Mouse (Mus musculus) heart, embryonic 11.5 days (tissue): ENCODE data around the gene 4930432M17Rik. TPM values are rescaled to one million over a fixed set of nuclear protein-coding genes. Genes with fewer than 3 reads are reported as not detected.
A peak's percentile ranks its signal among the peaks of the same experiment; 100 is the strongest.

ENCODE experiments used
- ATAC-seq: fragments of 200-750 bp; cut with Nextera tagmentation; replicated peaks from 2 replicates; pipeline ENCODE4 v1.8.0; 2017; ENCODE audit warnings: moderate library complexity; ENCODE audit not compliant: insufficient number of reproducible peaks, low FRiP score, low TSS enrichment
- H3K27ac ChIP-seq: fragments of 300-500 bp; sonication (generic); 2 replicates; pipeline ENCODE4 v1.5.1; 2014; ENCODE audit warnings: mild to moderate bottlenecking, low read depth, low read length
- H3K27me3 ChIP-seq: fragments of 300-500 bp; sonication (generic); 2 replicates; pipeline ENCODE4 v1.6.1; 2014; ENCODE audit warnings: mild to moderate bottlenecking, low read length, mixed read lengths; ENCODE audit not compliant: control insufficient read depth, insufficient read depth
- H3K36me3 ChIP-seq: fragments of 300-500 bp; sonication (generic); 2 replicates; pipeline ENCODE4 v1.6.1; 2014; ENCODE audit warnings: mild to moderate bottlenecking, low read length, moderate library complexity, mixed read lengths; ENCODE audit not compliant: control insufficient read depth, insufficient read depth
- H3K4me1 ChIP-seq: fragments of 300-500 bp; sonication (generic); 2 replicates; pipeline ENCODE4 v1.6.1; 2014; ENCODE audit warnings: low read length; ENCODE audit not compliant: control insufficient read depth, insufficient read depth
- H3K4me2 ChIP-seq: fragments of 300-500 bp; sonication (generic); 2 replicates; pipeline ENCODE4 v1.6.1; 2014; ENCODE audit warnings: mild to moderate bottlenecking, moderate library complexity
- H3K4me3 ChIP-seq: fragments of 300-500 bp; sonication (generic); 2 replicates; pipeline ENCODE4 v1.5.1; 2014; ENCODE audit warnings: low read depth, low read length
- H3K9ac ChIP-seq: fragments of 300-500 bp; sonication (generic); 2 replicates; pipeline ENCODE4 v1.6.1; 2014; ENCODE audit warnings: mild to moderate bottlenecking, low read depth, low read length, moderate library complexity
- H3K9me3 ChIP-seq: fragments of 300-500 bp; sonication (generic); replicated peaks from 2 replicates; pipeline ENCODE4 v1.6.1; 2016; ENCODE audit warnings: low read length; ENCODE audit not compliant: control insufficient read depth
- WGBS: fragments of 180-500 bp; shearing (Covaris S2); extraction: QIAGEN DNeasy Blood & Tissue Kit; methylation state at CpG from one replicate; pipeline ENCODE4 v1.1.7; 2014; ENCODE audit not compliant: insufficient replicate concordance; 5-methylcytosine and 5-hydroxymethylcytosine counted together
- polyA plus RNA-seq: library from polyadenylated mRNA; unstranded; fragments of >200 nt; fragmentation: Nextera tagmentation; extraction: Ambion mirVana; gene quantifications from 2 replicates; pipeline ENCODE4 v1.2.1, GENCODE M21; 2014

The 4930432M17Rik gene
- polyA plus RNA-seq, 1 experiment from 2014 or later: not detected

DNA sequence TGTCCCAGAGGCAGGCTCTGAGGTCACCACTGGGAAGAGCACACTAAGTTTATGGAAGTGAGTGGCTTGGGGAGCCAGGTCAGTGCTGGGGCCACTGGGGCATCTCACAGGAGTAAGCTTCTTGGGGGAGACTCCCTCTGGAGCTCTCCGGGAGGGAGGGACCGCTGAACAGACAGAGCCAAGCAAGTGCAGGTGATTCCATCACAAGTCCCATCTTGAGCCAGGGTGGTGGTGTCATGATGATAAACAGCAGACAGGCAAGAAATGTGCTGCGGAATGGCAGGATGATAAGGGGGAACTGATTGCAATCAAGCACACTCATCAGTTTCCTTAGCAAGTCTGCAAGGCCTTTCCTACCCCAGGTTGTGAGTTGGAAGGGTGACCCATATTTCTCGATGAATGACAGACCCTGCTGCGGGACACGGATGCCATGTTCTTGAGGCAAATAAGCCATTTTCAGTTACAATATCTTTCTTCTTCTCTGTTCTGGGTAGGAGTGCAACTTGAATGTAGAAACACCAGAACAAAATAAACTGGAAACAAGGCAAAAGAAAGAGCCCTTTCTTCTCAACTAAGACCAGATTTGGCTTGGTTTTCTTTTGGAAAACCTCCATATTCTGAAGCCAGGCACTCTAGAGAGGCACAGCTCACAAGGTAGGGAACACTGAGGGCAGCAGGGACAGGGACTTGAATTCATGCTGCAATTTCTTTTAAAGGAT, 45.3 kb downstream of the 4930432M17Rik start:
- Histone ChIP-seq H3K9ac (no peak overlapping the region), H3K4me2 (no peak overlapping the region), H3K4me1 (peaks cover 20% of the 10 kb centered on the region), H3K36me3 (no peaks in the 10 kb centered on the region), H3K4me3 (no peak overlapping the region), H3K27me3 (no peaks in the 10 kb centered on the region), H3K9me3 (no peaks in the 10 kb centered on the region), H3K27ac (no peak overlapping the region)
- 50% methylated on average over 6 of the region's 6 CpGs for WGBS
- ATAC-seq: no peak

- no peak overlapping the region for H3K4me3 ChIP-seq
- H3K4me1 ChIP-seq: peaks cover 22% of the 10 kb centered on the region
- 75% methylated on average over 5 of the region's 5 CpGs for WGBS
- H3K27ac ChIP-seq: no peak overlapping the region
- H3K4me2 ChIP-seq: no peak overlapping the region
- no peak for ATAC-seq
- H3K9ac ChIP-seq: no peak overlapping the region
- H3K9me3 ChIP-seq: no peaks in the 10 kb centered on the region
- H3K36me3 ChIP-seq: no peaks in the 10 kb centered on the region
- peaks cover 1% of the 10 kb centered on the region; the same call in 1 of the 2 replicates for H3K27me3 ChIP-seq
Measured at GRCm38 (mm10) chr3:121716480-121716879, 45.9 kb downstream of the 4930432M17Rik start.

GRCm38 (mm10) chr3:121718679-121719078, 48.1 kb downstream of the 4930432M17Rik start:
- H3K9me3 ChIP-seq: no peaks in the 10 kb centered on the region
- H3K27me3 ChIP-seq: peaks cover 3% of the 10 kb centered on the region
- peaks cover 19% of the 10 kb centered on the region for H3K4me1 ChIP-seq
- no peak overlapping the region for H3K4me3 ChIP-seq
- no peak for ATAC-seq
- no peak overlapping the region for H3K9ac ChIP-seq
- no peaks in the 10 kb centered on the region for H3K36me3 ChIP-seq
- WGBS: 62% methylated on average over 8 of the region's 8 CpGs
- no peak overlapping the region for H3K4me2 ChIP-seq
- H3K27ac ChIP-seq: no peak overlapping the region

GRCm38 (mm10) chr3:121719701-121720100, 49.1 kb downstream of the 4930432M17Rik start:
- Histone ChIP-seq H3K36me3 (no peaks in the 10 kb centered on the region), H3K9me3 (no peaks in the 10 kb centered on the region), H3K4me1 (peaks cover 21% of the 10 kb centered on the region), H3K4me3 (no peak overlapping the region), H3K9ac (no peak overlapping the region), H3K4me2 (no peak overlapping the region), H3K27ac (no peak overlapping the region), H3K27me3 (peaks cover 3% of the 10 kb centered on the region)
- no peak for ATAC-seq
- 75% methylated on average over 3 of the region's 3 CpGs for WGBS

DNA sequence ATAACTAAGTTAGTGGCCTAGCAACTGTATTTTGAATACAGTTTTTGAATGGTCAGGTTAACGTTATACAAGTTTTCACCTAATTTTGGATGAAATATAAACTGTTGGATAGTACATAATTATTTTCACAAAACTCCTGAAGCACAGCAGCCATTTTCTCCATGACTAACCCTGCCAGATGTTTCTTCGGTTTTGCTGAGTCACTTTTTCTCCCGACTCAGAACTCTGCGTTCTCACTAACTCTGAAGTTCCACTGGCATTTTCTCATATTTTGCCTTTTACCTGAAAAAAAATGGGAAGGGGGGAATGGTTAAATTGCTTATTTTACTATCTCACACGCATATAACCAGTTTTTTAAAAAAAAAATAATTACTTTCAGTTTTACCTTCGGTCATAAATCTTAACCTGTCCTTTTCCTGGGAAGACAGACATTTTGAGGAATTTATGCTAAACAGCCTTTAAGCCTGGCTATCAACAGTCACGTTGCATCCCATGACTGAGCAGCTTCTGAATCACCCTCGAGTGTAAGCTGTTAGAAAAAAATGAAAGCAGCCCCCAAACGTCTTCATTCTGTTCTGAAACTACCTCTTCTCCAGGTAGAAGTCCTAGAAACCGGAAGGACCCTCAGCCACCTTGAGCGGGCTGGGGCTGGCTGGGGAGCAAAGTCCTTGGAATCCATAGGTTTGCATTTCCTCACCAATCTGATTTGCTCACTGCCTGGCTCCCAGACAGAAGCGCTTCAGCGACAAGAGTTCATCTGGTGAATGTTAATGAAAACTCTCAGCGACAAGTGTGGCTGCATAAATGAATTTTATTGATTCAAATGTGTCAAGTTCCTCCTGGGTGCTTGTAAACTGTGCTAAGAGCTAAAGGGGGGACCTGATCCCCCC, 50.5 kb downstream of the 4930432M17Rik start:
- Histone ChIP-seq H3K27me3 (peaks cover 3% of the 10 kb centered on the region), H3K4me3 (no peak overlapping the region), H3K27ac (no peak overlapping the region), H3K4me1 (peaks cover 20% of the 10 kb centered on the region), H3K9ac (no peak overlapping the region), H3K9me3 (no peaks in the 10 kb centered on the region), H3K4me2 (no peak overlapping the region), H3K36me3 (no peaks in the 10 kb centered on the region)
- 45% methylated on average over 14 of the region's 14 CpGs for WGBS
- no peak for ATAC-seq

GRCm38 (mm10) chr3:121721691-121722070, 51.1 kb downstream of the 4930432M17Rik start:
- peaks cover 20% of the 10 kb centered on the region for H3K4me1 ChIP-seq
- H3K27ac ChIP-seq: no peak overlapping the region
- H3K27me3 ChIP-seq: peaks cover 3% of the 10 kb centered on the region
- no peak overlapping the region for H3K4me3 ChIP-seq
- no peak overlapping the region for H3K4me2 ChIP-seq
- H3K36me3 ChIP-seq: no peaks in the 10 kb centered on the region
- H3K9me3 ChIP-seq: no peaks in the 10 kb centered on the region
- ATAC-seq: no peak
- H3K9ac ChIP-seq: no peak overlapping the region
- 65% methylated on average over 7 of the region's 7 CpGs for WGBS

- Histone ChIP-seq H3K9ac (peak within 1 kb of the TSS; percentile 73), H3K4me2 (peak within 1 kb of the TSS; percentile 88), H3K4me3 (peak within 1 kb of the TSS; percentile 70), H3K27ac (peak within 1 kb of the TSS; percentile 4; the same call in 1 of the 2 replicates), H3K27me3 (peaks cover 3% of the 10 kb centered on the region), H3K9me3 (no peaks in the 10 kb centered on the region), H3K4me1 (peaks cover 20% of the 10 kb centered on the region), H3K36me3 (no peaks in the 10 kb centered on the region)
- ATAC-seq: peak; percentile 83
- 1% methylated on average over 67 of the region's 73 CpGs for WGBS
Measured at GRCm38 (mm10) chr3:121722971-121723844, 52.6 kb downstream of the 4930432M17Rik start, which contains the start of gene F3. Gene F3, plus strand, starts transcription at chr3:121723537.

DNA sequence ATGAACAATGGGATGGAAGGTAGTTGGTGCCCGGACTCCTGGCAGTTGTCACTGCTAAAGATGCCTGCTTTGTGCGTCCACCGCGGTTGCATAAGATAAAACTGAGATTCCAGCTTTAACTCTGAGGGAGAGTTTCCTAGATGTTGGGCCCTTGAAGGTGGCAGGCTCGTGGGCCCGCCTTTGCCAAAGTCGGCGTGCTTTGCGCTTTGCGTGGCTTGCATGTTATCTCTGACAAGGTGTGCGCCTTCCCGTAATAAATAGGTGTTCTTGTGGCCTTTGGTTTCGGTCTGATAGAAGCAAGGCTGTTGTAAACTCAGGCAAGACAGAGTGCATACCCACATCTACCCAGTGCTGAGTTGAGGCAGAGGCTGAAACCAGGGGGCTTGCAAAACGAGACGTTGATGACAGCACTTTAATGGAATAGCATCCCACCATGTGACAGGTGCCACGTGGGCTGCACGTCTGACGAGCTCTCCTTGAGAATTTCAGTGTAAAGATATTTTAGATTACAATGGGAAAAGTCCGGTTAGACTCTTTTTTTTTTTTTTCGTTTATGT, 53.5 kb downstream of the 4930432M17Rik start:
- WGBS: 6% methylated on average over 20 of the region's 20 CpGs

More for the DNA sequence above, 53.5 kb downstream of the 4930432M17Rik start:
- Histone ChIP-seq H3K9ac (peak overlapping the region; percentile 73; the same call in 1 of the 2 replicates), H3K27ac (0 out of 2 replicates have a peak overlapping the region, but pooled peaks have one; percentile 4), H3K4me3 (peak overlapping the region; percentile 70), H3K27me3 (peaks cover 3% of the 10 kb centered on the region), H3K4me1 (peaks cover 20% of the 10 kb centered on the region), H3K9me3 (no peaks in the 10 kb centered on the region), H3K36me3 (no peaks in the 10 kb centered on the region), H3K4me2 (peak overlapping the region; percentile 88)
- no peak for ATAC-seq
